In genomic region chr2:152915453-152915852, GRCm38 (mm10) we compare ENCODE assay signal across 35 mouse cellular contexts. TPM values are rescaled to one million over a fixed set of nuclear protein-coding genes. Genes with fewer than 3 reads are reported as not detected.
"Had no signal": no experiment of that assay in that cellular context is flagged by ENCODE, and none has a peak within 500 bp of the region (broad histone marks: within the 10 kb centered on the region; RNA-seq: fewer than 3 reads in every experiment).

No protein-coding gene starts in this region.

- H3K4me2 ChIP-seq: heart, embryonic 11.5 days had no signal

- H3K9me3 ChIP-seq: heart, embryonic 13.5 days; heart, embryonic 15.5 days; hindbrain, embryonic 12.5 days; limb, embryonic 13.5 days; limb, embryonic 15.5 days; liver, embryonic 12.5 days had no signal

- H3K36me3 ChIP-seq: heart, embryonic 13.5 days; heart, embryonic 15.5 days; hindbrain, embryonic 12.5 days; limb, embryonic 13.5 days; limb, embryonic 15.5 days; liver, embryonic 12.5 days had no signal

- DNase-seq: gastrocnemius, postnatal 14 days; heart, adult 18-20 months; heart, postnatal 14 days; heart, postnatal 36 days; kidney, adult 11 months; kidney, adult 8-10 months; kidney, postnatal 10 days; kidney, postnatal 25 days; kidney, postnatal 4 days had no signal

- H3K9ac ChIP-seq: hindbrain, embryonic 12.5 days; limb, embryonic 13.5 days; limb, embryonic 15.5 days; liver, embryonic 12.5 days; liver, embryonic 14.5 days had no signal

- H3K4me3 ChIP-seq: heart, embryonic 13.5 days; heart, embryonic 15.5 days; hindbrain, embryonic 12.5 days; layer of hippocampus, adult 2 months; left cerebral cortex, adult 2 months; limb, embryonic 13.5 days; limb, embryonic 15.5 days; liver, embryonic 12.5 days had no signal

- H3K27ac ChIP-seq: heart, embryonic 13.5 days; heart, embryonic 15.5 days; hindbrain, embryonic 12.5 days; hindbrain, postnatal 0 days; layer of hippocampus, adult 2 months; left cerebral cortex, adult 2 months; limb, embryonic 13.5 days; limb, embryonic 15.5 days; liver, embryonic 12.5 days; liver, embryonic 14.5 days had no signal

RNA-seq across cellular contexts. Expression of gene Mylk2, which starts 4.3 kb away (rescaled TPM):
- total RNA-seq: granulocyte monocyte progenitor cell, adult 5-6 weeks; hematopoietic stem cell, adult 5-6 weeks; layer of hippocampus, adult 2 months; layer of hippocampus, postnatal 10 days; layer of hippocampus, postnatal 25 days; left cerebral cortex, adult 2 months; left cerebral cortex, postnatal 14 days; left cerebral cortex, postnatal 36 days had no signal
- polyA plus RNA-seq: frontal cortex, adult 2 months; heart, embryonic 11.5 days; hindbrain, embryonic 12.5 days; kidney, embryonic 14.5 days; limb, embryonic 11.5 days; liver, adult 2 months; liver, embryonic 12.5 days; liver, embryonic 14.5 days had no signal

RNA-seq across cellular contexts. Expression of gene Foxs1, which starts 17.6 kb away (rescaled TPM):
- total RNA-seq: granulocyte monocyte progenitor cell, adult 5-6 weeks; hematopoietic stem cell, adult 5-6 weeks; liver, adult 2 months had no signal
- polyA plus RNA-seq: liver, embryonic 12.5 days had no signal

RNA-seq across cellular contexts. Expression of gene Dusp15, which starts 36.0 kb away (rescaled TPM):
- total RNA-seq: granulocyte monocyte progenitor cell, adult 5-6 weeks; heart, adult 18-20 months; heart, adult 8-10 months; heart, postnatal 36 days; hematopoietic stem cell, adult 5-6 weeks; liver, adult 2 months had no signal
- polyA plus RNA-seq: heart, postnatal 0 days; liver, adult 2 months; liver, embryonic 12.5 days; liver, embryonic 16.5 days had no signal

RNA-seq across cellular contexts. Expression of gene Ttll9, which starts 46.8 kb away (rescaled TPM):
- total RNA-seq: gastrocnemius, adult 8-10 months; gastrocnemius, postnatal 14 days; gastrocnemius, postnatal 4 days; heart, adult 18-20 months; heart, adult 8-10 months; heart, postnatal 14 days; heart, postnatal 36 days; hematopoietic stem cell, adult 5-6 weeks; liver, adult 2 months had no signal
